Mouse (Mus musculus) lung, postnatal 0 days (tissue): ENCODE measurements at regions not wholly inside any gene's neighbourhood (a gene's known extent, or its start where the extent isn't known, plus 50 kb on each side); places are given as distances from the start of the nearest gene placed in this dataset.

Experiments
- CTCF ChIP-seq: IDR thresholded peaks from 2 replicates; pipeline ENCODE4 v1.5.1; 2016; ENCODE audit warnings: antibody characterized with exemption, mild to moderate bottlenecking
- EP300 ChIP-seq: IDR thresholded peaks from 2 replicates; pipeline ENCODE4 v1.6.1; 2016; ENCODE audit warnings: antibody characterized with exemption, mild to moderate bottlenecking, control low read depth

DNA sequence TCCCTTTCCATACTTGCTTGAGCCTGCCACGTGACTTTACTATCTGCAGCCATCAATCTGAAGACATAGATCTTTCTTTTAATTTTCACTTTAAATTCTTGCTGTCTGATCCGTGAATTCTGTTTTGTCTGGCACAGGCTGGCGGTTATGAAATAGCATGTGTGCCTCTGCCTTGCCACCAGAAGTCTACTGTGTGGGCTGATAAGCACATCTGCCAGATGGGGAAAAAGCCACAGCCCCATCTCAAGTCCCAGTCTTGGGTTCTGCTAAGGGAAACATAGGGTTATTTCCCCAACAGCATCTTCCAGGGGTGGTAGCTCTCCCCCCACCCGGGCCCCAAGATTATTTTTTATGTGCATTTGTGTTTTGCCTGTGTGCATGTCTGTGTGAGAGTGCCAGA lies 480.1 kb downstream of the Ajap1 start:
- TF ChIP-seq CTCF (no peak), EP300 (no peak)
